Mouse (Mus musculus) ES-E14 (cell line): ENCODE measurements around the gene Sytl3.
"Not testable (repeated sequence)": the region's sequence is repeated elsewhere in the genome, so short reads cannot be mapped to it uniquely, and the experiment has no call there.

Experiments
- CHD2 ChIP-seq: IDR thresholded peaks from 2 replicates; pipeline ENCODE4 v1.6.1; 2014; ENCODE audit warnings: mild to moderate bottlenecking, low read depth, low read length, inconsistent platforms
- ZC3H11A ChIP-seq: IDR thresholded peaks from 2 replicates; pipeline ENCODE4 v1.6.1; 2012; ENCODE audit warnings: low read depth, mild to moderate bottlenecking, inconsistent platforms, low read length, borderline replicate concordance

DNA sequence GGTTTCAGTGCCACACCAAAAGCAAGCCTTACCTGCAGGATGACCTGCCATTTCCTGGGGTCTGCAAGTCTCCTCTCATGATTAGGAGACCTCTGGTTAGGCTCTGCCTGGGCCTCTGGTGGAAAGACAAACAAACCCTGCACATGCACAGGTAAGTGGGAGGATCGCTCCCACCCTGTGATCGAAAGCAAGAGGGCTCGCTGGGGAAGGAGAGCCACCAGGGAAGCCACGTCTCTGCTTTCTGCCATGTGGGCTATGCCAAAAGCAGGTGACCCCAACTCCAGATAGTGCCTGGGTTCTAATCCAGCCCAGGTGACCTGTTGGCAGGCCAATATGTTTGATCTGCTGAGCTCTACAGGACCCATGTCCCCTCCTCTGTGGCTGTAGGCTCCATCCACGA lies 47.6 kb downstream of the Sytl3 start:
- not testable (repeated sequence) for TF ChIP-seq CHD2, ZC3H11A
